Mouse (Mus musculus) fat pad, adult 2 months (tissue): ENCODE measurements around the gene Trim41.
"Not testable (repeated sequence)": the region's sequence is repeated elsewhere in the genome, so short reads cannot be mapped to it uniquely, and the experiment has no call there.

Experiments
- DNase-seq: peaks from one replicate; pipeline ENCODE4 v3.0.0-alpha.2; 2011; ENCODE audit warnings: low read depth, low spot score; ENCODE audit errors: extremely low read depth

The Trim41 gene

DNA sequence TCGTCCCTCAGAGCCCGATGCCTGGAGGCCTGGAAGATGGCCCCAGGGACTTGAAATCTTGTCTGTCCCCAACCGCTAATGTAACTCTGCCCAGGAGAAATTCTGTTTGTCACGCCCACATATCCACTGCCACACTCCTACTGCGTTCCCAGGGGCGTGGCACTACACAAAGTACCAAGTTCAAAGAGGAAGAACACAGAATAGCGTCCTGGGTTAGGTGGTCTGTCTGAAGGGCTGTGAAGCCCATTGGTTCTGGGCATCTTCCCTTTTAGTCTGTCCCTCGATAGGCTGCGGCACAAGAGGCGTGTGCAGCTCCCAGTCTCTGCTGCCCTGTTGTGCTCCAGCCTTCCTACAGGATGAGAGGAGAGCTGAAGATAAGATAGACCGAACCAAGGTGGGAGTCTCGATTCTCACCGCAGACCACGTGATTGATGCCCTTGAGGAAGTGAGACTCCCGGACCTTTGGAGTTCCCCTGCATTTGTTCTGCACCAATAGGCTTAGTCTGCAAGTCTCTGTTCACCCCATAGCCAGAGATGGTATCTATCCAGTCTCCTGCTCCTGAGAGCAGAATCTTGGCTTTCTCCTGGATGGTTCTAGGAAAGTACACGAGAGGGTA, 21.1 kb upstream of the Trim41 start:
- DNase-seq: no peak

- no peak for DNase-seq
Measured at GRCm38 (mm10) chr11:48837310-48838180, 20.4 kb upstream of the Trim41 start.

GRCm38 (mm10) chr11:48836990-48837309, 19.8 kb upstream of the Trim41 start:
- DNase-seq: no peak

GRCm38 (mm10) chr11:48835923-48836322, 18.8 kb upstream of the Trim41 start:
- DNase-seq: no peak

- DNase-seq: no peak
Measured at GRCm38 (mm10) chr11:48833731-48834639, 16.8 kb upstream of the Trim41 start.

DNA sequence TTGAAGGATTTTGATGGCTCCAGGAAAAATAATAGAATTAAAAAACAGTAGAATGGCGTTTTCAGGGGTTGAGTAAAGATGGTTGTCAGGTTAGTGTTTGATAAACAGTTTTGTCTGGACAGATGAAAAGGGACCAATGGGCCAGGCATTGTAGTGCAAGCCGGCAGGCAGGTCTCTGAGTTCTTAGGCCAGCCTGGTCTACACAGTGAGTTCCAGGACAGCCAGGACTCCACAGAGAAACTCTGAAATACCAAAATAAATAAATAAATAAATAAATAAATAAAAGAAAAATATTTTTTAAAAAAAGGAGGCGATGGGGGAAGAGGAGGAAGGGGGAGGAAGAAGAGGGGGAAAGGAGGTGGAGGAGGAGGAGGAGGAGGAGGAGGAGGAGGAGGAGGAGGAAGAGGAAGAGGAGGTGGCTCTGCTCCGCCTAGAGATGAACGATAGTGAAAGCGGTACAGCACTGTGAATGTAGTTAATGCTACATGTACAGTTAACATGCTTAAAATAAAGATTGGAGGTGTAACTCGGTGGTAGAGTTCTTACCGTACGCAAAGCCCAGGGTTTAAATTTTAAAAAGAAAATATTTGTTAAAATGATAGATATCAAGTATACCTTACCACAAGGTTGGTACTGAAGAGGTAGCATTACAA, 16.1 kb upstream of the Trim41 start:
- no peak for DNase-seq

- no peak for DNase-seq
Measured at GRCm38 (mm10) chr11:48831273-48831672, 14.1 kb upstream of the Trim41 start.

- no peak for DNase-seq
Measured at GRCm38 (mm10) chr11:48830279-48830678, 13.1 kb upstream of the Trim41 start.

DNA sequence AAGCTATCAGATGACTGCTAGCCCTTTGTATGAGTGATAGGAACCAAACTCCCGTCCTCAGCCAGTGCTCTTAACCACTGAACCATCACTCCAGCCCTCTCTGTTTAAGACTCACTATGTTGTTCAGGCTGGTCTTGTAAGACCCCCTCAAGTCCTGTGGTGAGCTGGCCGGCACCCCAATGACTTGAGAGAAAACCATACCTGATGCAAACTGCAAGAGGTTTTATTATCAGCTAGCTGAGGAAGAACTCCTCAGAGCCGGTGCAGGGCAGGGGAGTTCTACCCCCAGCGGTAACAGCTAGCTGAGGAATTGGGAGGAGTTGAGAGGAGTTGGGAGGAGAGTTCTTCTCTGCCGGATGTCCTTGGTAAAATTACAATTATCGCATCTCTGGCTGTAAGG, 10.8 kb upstream of the Trim41 start:
- DNase-seq: no peak

DNA sequence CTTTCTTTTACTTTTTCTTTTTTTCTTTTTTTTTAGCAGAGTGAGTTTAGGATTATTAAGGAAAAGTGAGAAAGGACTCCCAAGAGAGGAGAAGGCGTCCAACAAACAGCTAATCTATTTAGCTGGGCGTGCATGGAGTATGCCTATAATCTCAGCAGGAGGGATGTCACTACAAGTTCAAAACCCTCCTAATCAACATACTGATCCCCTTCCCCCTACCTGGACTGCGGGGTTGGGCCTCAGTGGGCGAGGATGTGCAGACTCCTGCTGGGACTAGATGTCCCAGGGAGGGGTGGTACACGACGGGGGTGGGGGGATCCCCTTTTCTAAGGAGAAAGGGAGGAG, 9.6 kb upstream of the Trim41 start:
- DNase-seq: no peak

GRCm38 (mm10) chr11:48825979-48826751, 9.0 kb upstream of the Trim41 start, which contains the start of the genes Trim7 and Gm12184:
TSS of gene Trim7 (plus strand) at chr11:48826140.
TSS of gene Gm12184 (minus strand) at chr11:48826655.
- DNase-seq: not testable (repeated sequence)

GRCm38 (mm10) chr11:48824311-48824830, 7.2 kb upstream of the Trim41 start:
- DNase-seq: no peak

GRCm38 (mm10) chr11:48823536-48823972, 6.4 kb upstream of the Trim41 start:
- DNase-seq: no peak

GRCm38 (mm10) chr11:48822768-48823512, 5.8 kb upstream of the Trim41 start:
- no peak for DNase-seq

DNA sequence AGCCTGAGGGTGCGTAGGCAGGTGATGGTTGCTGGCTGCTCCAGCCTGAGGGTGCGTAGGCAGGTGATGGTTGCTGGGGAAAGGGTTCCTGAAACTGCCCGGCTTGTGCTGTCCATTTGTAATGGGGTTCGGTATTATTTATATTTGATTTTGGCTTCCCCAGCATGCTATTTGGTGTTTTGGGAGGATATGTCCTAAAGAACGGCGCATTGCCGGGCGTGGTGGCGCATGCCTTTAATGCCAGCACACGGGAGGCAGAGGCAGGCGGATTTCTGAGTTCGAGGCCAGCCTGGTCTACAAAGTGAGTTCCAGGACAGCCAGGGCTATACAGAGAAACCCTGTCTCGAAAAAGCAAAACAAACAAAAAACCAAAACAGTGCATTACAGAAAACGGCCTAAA, 4.1 kb upstream of the Trim41 start:
- DNase-seq: not testable (repeated sequence)

- no peak for DNase-seq
Measured at GRCm38 (mm10) chr11:48820308-48820674, 3.1 kb upstream of the Trim41 start.

GRCm38 (mm10) chr11:48819614-48820307, 2.6 kb upstream of the Trim41 start:
- DNase-seq: no peak

- DNase-seq: no peak
Measured at GRCm38 (mm10) chr11:48818346-48818745, 1.2 kb upstream of the Trim41 start.

- DNase-seq: no peak
Measured at GRCm38 (mm10) chr11:48817794-48818193, 641 bp upstream of the Trim41 start.
